Mouse (Mus musculus): ENCODE results near the gene Duoxa2. TPM values are rescaled to one million over a fixed set of nuclear protein-coding genes. Genes with fewer than 3 reads are reported as not detected.

The Duoxa2 gene
- total and polyA plus RNA-seq, 2 experiments from 2014 or later: 0.37 to 0.73 TPM

GRCm38 (mm10) chr2:122306184-122306583 lies 7.5 kb downstream of the Duoxa2 start:
- peak; percentile 58 for ATAC-seq
- Histone ChIP-seq H3K4me3 (ENCODE audit: low read length) (no peak overlapping the region), H3K9ac (replicated peaks; ENCODE audit: low read length) (no peak overlapping the region), H3K4me1 (ENCODE audit: insufficient read depth, low read length) (peaks cover 11% of the 10 kb centered on the region), H3K27ac (no peak overlapping the region), H3K27me3 (ENCODE audit: insufficient read depth, low read length) (0 out of 2 replicates have a peak, but pooled peaks cover 5% of the 10 kb centered on the region), H3K9me3 (ENCODE audit: low read length) (no peaks in the 10 kb centered on the region), H3K36me3 (ENCODE audit: insufficient read depth, low read length) (no peaks in the 10 kb centered on the region), H3K4me2 (ENCODE audit: low read depth, low read length) (no peak overlapping the region)
- peak; percentile 76 for DNase-seq (ENCODE audit: low spot score)
- TF ChIP-seq CTCF (IDR thresholded peaks at IDR 0.05; ENCODE audit: low read depth): no peak
- WGBS: 38% methylated on average over 4 of the region's 4 CpGs

- Histone ChIP-seq H3K27ac (no peak overlapping the region), H3K9me3 (ENCODE audit: low read length) (no peaks in the 10 kb centered on the region), H3K9ac (replicated peaks; ENCODE audit: low read length) (no peak overlapping the region), H3K4me1 (ENCODE audit: insufficient read depth, low read length) (no peaks in the 10 kb centered on the region), H3K27me3 (ENCODE audit: insufficient read depth, low read length) (peaks cover 21% of the 10 kb centered on the region), H3K4me2 (ENCODE audit: low read depth, low read length) (no peak overlapping the region), H3K4me3 (ENCODE audit: low read length) (no peak overlapping the region), H3K36me3 (ENCODE audit: insufficient read depth, low read length) (no peaks in the 10 kb centered on the region)
- DNase-seq (ENCODE audit: low spot score) (peak; percentile 62), ATAC-seq (no peak)
- peak; percentile 46; the same call in 1 of the 2 replicates for TF ChIP-seq CTCF (IDR thresholded peaks at IDR 0.05; ENCODE audit: low read depth)
- WGBS: 34% methylated on average over 3 of the region's 3 CpGs
Measured at GRCm38 (mm10) chr2:122309647-122310046, 10.9 kb downstream of the Duoxa2 start.

GRCm38 (mm10) chr2:122311561-122311960 lies 12.9 kb downstream of the Duoxa2 start:
- peaks cover 27% of the 10 kb centered on the region for H3K27me3 ChIP-seq (ENCODE audit: insufficient read depth, low read length)
- H3K4me2 ChIP-seq (ENCODE audit: low read depth, low read length): no peak overlapping the region
- ATAC-seq (no peak), DNase-seq (ENCODE audit: low spot score) (peak; percentile 8)
- H3K36me3 ChIP-seq (ENCODE audit: insufficient read depth, low read length): no peaks in the 10 kb centered on the region
- no peaks in the 10 kb centered on the region for H3K4me1 ChIP-seq (ENCODE audit: insufficient read depth, low read length)
- TF ChIP-seq CTCF (IDR thresholded peaks at IDR 0.05; ENCODE audit: low read depth): no peak
- no peak overlapping the region for H3K9ac ChIP-seq (replicated peaks; ENCODE audit: low read length)
- WGBS: 38% methylated on average over 2 of the region's 2 CpGs
- no peaks in the 10 kb centered on the region for H3K9me3 ChIP-seq (ENCODE audit: low read length)
- H3K4me3 ChIP-seq (ENCODE audit: low read length): no peak overlapping the region
- H3K27ac ChIP-seq: no peak overlapping the region

GRCm38 (mm10) chr2:122312722-122313417 lies 14.2 kb downstream of the Duoxa2 start:
- H3K4me2 ChIP-seq (ENCODE audit: low read depth, low read length): peak overlapping the region; percentile 48
- TF ChIP-seq CTCF (IDR thresholded peaks at IDR 0.05; ENCODE audit: low read depth): peak; percentile 79

GRCm38 (mm10) chr2:122313536-122313935 lies 14.8 kb downstream of the Duoxa2 start, which contains the start of gene Duoxa1:
TSS of gene Duoxa1 (minus strand) at chr2:122313730.
- Histone ChIP-seq H3K4me3 (ENCODE audit: low read length) (peak within 1 kb of the TSS; percentile 28), H3K4me1 (ENCODE audit: insufficient read depth, low read length) (no peaks in the 10 kb centered on the region), H3K27me3 (ENCODE audit: insufficient read depth, low read length) (peaks cover 27% of the 10 kb centered on the region), H3K36me3 (ENCODE audit: insufficient read depth, low read length) (no peaks in the 10 kb centered on the region), H3K27ac (no peak within 1 kb of the TSS), H3K4me2 (ENCODE audit: low read depth, low read length) (peak within 1 kb of the TSS; percentile 48), H3K9ac (replicated peaks; ENCODE audit: low read length) (no peak within 1 kb of the TSS), H3K9me3 (ENCODE audit: low read length) (no peaks in the 10 kb centered on the region)
- peak; percentile 28 for ATAC-seq
- TF ChIP-seq CTCF (IDR thresholded peaks at IDR 0.05; ENCODE audit: low read depth): no peak
- WGBS: 7% methylated on average over 24 of the region's 24 CpGs
- DNase-seq (ENCODE audit: low spot score): no peak

More at GRCm38 (mm10) chr2:122312722-122313417, 14.2 kb downstream of the Duoxa2 start:
- Histone ChIP-seq H3K36me3 (ENCODE audit: insufficient read depth, low read length) (no peaks in the 10 kb centered on the region), H3K27me3 (ENCODE audit: insufficient read depth, low read length) (peaks cover 27% of the 10 kb centered on the region), H3K27ac (no peak overlapping the region), H3K9me3 (ENCODE audit: low read length) (no peaks in the 10 kb centered on the region), H3K9ac (replicated peaks; ENCODE audit: low read length) (no peak overlapping the region), H3K4me3 (ENCODE audit: low read length) (peak overlapping the region; percentile 28), H3K4me1 (ENCODE audit: insufficient read depth, low read length) (no peaks in the 10 kb centered on the region)
- 6% methylated on average over 27 of the region's 27 CpGs for WGBS
- DNase-seq (ENCODE audit: low spot score): peak; percentile 85
- ATAC-seq: peak; percentile 54

GRCm38 (mm10) chr2:122315372-122315771 lies 16.7 kb downstream of the Duoxa2 start, which contains the start of gene Duox1:
TSS of gene Duox1 (plus strand) at chr2:122315672.
- 84% methylated on average over 7 of the region's 7 CpGs for WGBS
- no peak for TF ChIP-seq CTCF (IDR thresholded peaks at IDR 0.05; ENCODE audit: low read depth)
- no peak for DNase-seq (ENCODE audit: low spot score)
- Histone ChIP-seq H3K4me3 (ENCODE audit: low read length) (no peak within 1 kb of the TSS), H3K4me1 (ENCODE audit: insufficient read depth, low read length) (no peaks in the 10 kb centered on the region), H3K4me2 (ENCODE audit: low read depth, low read length) (no peak within 1 kb of the TSS), H3K9ac (replicated peaks; ENCODE audit: low read length) (no peak within 1 kb of the TSS), H3K27ac (no peak within 1 kb of the TSS), H3K36me3 (ENCODE audit: insufficient read depth, low read length) (no peaks in the 10 kb centered on the region), H3K27me3 (ENCODE audit: insufficient read depth, low read length) (peaks cover 27% of the 10 kb centered on the region), H3K9me3 (ENCODE audit: low read length) (no peaks in the 10 kb centered on the region)
- ATAC-seq: no peak

- no peak overlapping the region for H3K4me2 ChIP-seq (ENCODE audit: low read depth, low read length)
- TF ChIP-seq CTCF (IDR thresholded peaks at IDR 0.05; ENCODE audit: low read depth): no peak
Measured at GRCm38 (mm10) chr2:122317384-122317783, 18.7 kb downstream of the Duoxa2 start.

More at GRCm38 (mm10) chr2:122317384-122317783, 18.7 kb downstream of the Duoxa2 start:
- no peak overlapping the region for H3K4me3 ChIP-seq (ENCODE audit: low read length)
- H3K4me1 ChIP-seq (ENCODE audit: insufficient read depth, low read length): no peaks in the 10 kb centered on the region
- H3K27me3 ChIP-seq (ENCODE audit: insufficient read depth, low read length): peaks cover 23% of the 10 kb centered on the region
- no peaks in the 10 kb centered on the region for H3K36me3 ChIP-seq (ENCODE audit: insufficient read depth, low read length)
- 79% methylated on average over 4 of the region's 4 CpGs for WGBS
- no peak for DNase-seq (ENCODE audit: low spot score)
- H3K27ac ChIP-seq: no peak overlapping the region
- ATAC-seq: no peak
- H3K9me3 ChIP-seq (ENCODE audit: low read length): no peaks in the 10 kb centered on the region
- H3K9ac ChIP-seq (replicated peaks; ENCODE audit: low read length): no peak overlapping the region

Measured in hindbrain, postnatal 0 days (tissue).